Mouse (Mus musculus) B cell, adult 67 days (primary cell): ENCODE measurements around the gene Med6. TPM values are rescaled to one million over a fixed set of nuclear protein-coding genes. Genes with fewer than 3 reads are reported as not detected.

Experiments
- total RNA-seq, 2 experiments: library from RNA; stranded (reverse); gene quantifications; 4 replicates each; pipeline ENCODE4 v1.2.4; 2023

Gene Med6
- 10 to 100 TPM; 51.4 to 53.2 TPM for total RNA-seq

DNA sequence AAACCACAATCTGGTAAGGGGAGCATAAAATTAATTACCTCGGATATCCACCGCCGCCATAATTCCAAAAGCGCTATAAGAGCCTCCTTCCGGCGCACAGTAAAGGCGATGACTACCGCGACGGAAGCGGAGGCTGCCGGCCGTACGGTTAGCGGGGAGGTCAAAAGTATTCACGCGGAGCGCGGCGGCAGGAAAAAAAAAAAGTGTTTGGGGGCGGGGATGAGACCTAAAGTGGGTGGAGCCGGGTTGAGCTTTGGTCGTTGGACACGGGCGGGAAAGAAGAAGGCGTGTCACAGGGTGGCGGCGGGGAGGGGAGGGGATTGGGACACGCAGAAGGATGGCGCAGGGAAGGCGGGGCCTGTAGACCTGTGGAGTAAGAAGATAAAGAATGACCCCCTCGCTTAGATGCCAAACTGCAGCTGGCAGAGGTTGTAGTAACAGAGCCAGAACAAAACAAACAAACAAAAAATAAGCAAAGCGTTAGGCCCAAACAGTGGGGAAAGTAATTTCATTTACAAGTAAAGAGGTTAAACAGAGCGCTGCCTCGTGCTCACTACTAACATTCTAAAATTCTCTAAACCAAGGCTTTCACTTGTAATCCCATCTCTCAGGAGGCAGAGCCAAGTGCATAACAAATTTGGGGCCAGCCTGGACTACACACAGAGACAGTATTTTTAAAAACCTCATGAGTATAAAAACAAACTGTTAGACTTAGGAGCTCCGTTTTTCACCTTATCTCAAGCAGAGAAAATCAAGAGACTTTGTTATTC, at the start of gene Med6:
Med6 (minus strand) TSS at position 107 of the 770 bp plus-strand sequence.

GRCm38 (mm10) chr12:81630915-81631660, 36.3 kb upstream of the Med6 start, which contains the start of gene Ttc9:
TSS of gene Ttc9 (plus strand) at chr12:81631249.

GRCm38 (mm10) chr12:81568374-81568773, 26.4 kb downstream of the Med6 start, which contains the start of gene Adam21:
TSS of gene Adam21 (minus strand) at chr12:81568474.

DNA sequence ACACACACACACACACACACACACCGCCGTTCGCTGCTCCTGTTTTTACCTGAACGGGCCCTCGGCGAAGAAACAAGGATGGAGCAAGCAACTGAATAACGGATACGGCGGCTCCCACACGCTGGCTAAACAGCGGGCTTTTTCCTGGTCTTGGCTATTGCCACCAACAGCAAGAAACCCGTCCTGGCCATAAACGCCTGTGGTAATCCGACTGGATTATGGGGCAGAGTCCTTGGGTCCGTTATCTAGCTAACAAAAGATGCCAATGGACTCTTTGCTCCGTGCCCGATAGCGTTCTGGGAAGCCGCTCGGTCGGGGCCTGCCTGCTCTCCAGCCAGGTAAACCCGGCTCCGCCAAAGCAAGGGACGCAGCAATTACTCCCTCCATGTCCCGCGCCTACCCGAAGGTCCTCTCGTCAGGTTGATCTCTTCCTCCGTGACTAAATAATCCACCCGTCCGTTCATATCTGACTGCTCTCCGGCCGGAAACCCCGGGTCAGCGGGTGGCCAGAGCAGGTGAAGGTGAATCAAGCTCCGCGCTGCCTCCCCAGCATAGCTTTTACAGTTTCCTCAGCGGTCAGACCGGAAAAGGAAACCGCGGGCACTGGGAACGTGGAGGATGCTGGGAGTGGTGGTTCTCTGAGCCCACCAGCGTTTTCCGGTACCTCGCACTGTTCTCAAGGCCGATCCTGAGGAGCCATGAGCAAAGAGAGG, 62.3 kb downstream of the Med6 start, which contains the start of the genes Gm20498 and Synj2bp:
Gm20498 (minus strand) TSS at position 590 of the 713 bp plus-strand sequence.
Synj2bp (minus strand) TSS at position 596 of the 713 bp plus-strand sequence.

Other genes with a start within 250 kb of the Med6 start
- under 1 TPM; 0.36 to 0.75 TPM for gene Gm4787, start 215.5 kb downstream of the Med6 start, total RNA-seq
- 1 to 10 TPM; 1.7 to 2.4 TPM for gene Adam4, start 173.1 kb downstream of the Med6 start, total RNA-seq
- gene Cox16, start 109.9 kb downstream of the Med6 start, total RNA-seq, result 10 to 100 TPM; 54.9 to 58.2 TPM
- gene Gm20498, start 62.1 kb downstream of the Med6 start, total RNA-seq, result 10 to 100 TPM; 10.8 to 12.5 TPM
- 10 to 100 TPM; 25.6 to 29.6 TPM for gene Synj2bp, start 62.1 kb downstream of the Med6 start, total RNA-seq
- under 1 TPM; 0.17 to 0.24 TPM for gene Adam21, start 26.5 kb downstream of the Med6 start, total RNA-seq
- gene Ttc9, start 36.2 kb upstream of the Med6 start, total RNA-seq, result not detected
- gene Map3k9, start 186.2 kb upstream of the Med6 start, total RNA-seq, result 10 to 100 TPM; 19.6 to 22.0 TPM